Mouse (Mus musculus): Measurements from ENCODE around the gene Emd.

DNA sequence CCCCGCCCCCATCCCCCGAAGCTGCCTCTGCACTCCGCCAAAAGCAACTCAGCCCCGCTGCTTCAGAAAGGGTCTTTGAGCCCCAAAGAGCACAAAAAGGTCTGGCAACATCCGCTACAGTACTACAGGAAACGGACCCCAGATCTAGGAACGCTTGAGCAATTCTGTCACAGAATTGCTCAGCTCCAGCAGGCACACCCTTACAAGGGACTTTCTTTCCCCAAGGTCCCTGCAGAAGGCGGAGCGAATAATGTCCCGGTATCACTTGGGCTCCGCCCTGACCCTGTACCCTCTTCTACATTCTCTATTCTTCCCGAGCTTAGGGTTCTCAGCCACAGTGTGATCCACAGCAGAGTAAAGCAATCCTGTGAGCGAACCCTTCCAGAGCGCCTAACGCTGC, 7.8 kb upstream of the Emd start:
- TF ChIP-seq CTCF (IDR thresholded peaks at IDR 0.05), result no peak
- TF ChIP-seq EP300 (IDR thresholded peaks at IDR 0.05; ENCODE audit: insufficient read depth, low read depth, low read length), result no peak

Measured in heart, adult 2 months (tissue).